ENCODE assay signal across 27 mouse cellular contexts in genomic region chr4:91503273-91503672, GRCm38 (mm10).
"Had no signal": no experiment of that assay in that cellular context is flagged by ENCODE, and none has a peak within 500 bp of the region (broad histone marks: within the 10 kb centered on the region; RNA-seq: fewer than 3 reads in every experiment).

No protein-coding gene starts in this region.

- DNase-seq: left cerebral cortex, postnatal 4 days; liver; liver, embryonic 13.5 days; liver, postnatal 0 days; lung, adult 18-20 months; lung, adult 2 months; lung, embryonic 14.5 days; lung, postnatal 10 days; lung, postnatal 14 days; lung, postnatal 36 days; lung, postnatal 4 days; midbrain, embryonic 14.5 days had no signal

- H3K4me3 ChIP-seq: limb, embryonic 10.5 days; limb, embryonic 12.5 days; limb, embryonic 13.5 days; limb, embryonic 15.5 days; liver, embryonic 12.5 days; liver, embryonic 13.5 days; liver, embryonic 15.5 days; lung, embryonic 15.5 days; megakaryocyte, embryonic 14.5 days; midbrain, embryonic 10.5 days; midbrain, embryonic 12.5 days; midbrain, embryonic 13.5 days; midbrain, embryonic 15.5 days; myocyte had no signal

- H3K9ac ChIP-seq: limb, embryonic 12.5 days; limb, embryonic 13.5 days; limb, embryonic 15.5 days; liver, embryonic 12.5 days; liver, embryonic 13.5 days; liver, embryonic 14.5 days; liver, embryonic 15.5 days; liver, postnatal 0 days; lung, embryonic 14.5 days; lung, embryonic 15.5 days; midbrain, embryonic 12.5 days; midbrain, embryonic 13.5 days; midbrain, embryonic 15.5 days had no signal

- H3K27ac ChIP-seq: limb, embryonic 10.5 days; limb, embryonic 12.5 days; limb, embryonic 13.5 days; limb, embryonic 15.5 days; liver, embryonic 12.5 days; liver, embryonic 13.5 days; liver, embryonic 14.5 days; liver, embryonic 15.5 days; lung, embryonic 15.5 days; macrophage; midbrain, embryonic 10.5 days; midbrain, embryonic 12.5 days; midbrain, embryonic 13.5 days; midbrain, embryonic 15.5 days had no signal

- H3K27me3 ChIP-seq: limb, embryonic 12.5 days; limb, embryonic 13.5 days; limb, embryonic 15.5 days; liver, embryonic 12.5 days; liver, embryonic 13.5 days; liver, embryonic 15.5 days; lung, embryonic 15.5 days; megakaryocyte, embryonic 14.5 days; midbrain, embryonic 12.5 days; midbrain, embryonic 13.5 days; midbrain, embryonic 15.5 days had no signal

- H3K4me1 ChIP-seq: limb, embryonic 10.5 days; limb, embryonic 12.5 days; limb, embryonic 13.5 days; limb, embryonic 15.5 days; liver, embryonic 12.5 days; liver, embryonic 13.5 days; liver, embryonic 15.5 days; lung, embryonic 15.5 days; megakaryocyte, embryonic 14.5 days; midbrain, embryonic 10.5 days; midbrain, embryonic 12.5 days; midbrain, embryonic 13.5 days; midbrain, embryonic 15.5 days had no signal

- H3K36me3 ChIP-seq: limb, embryonic 10.5 days; limb, embryonic 12.5 days; limb, embryonic 13.5 days; limb, embryonic 15.5 days; liver, embryonic 12.5 days; liver, embryonic 13.5 days; liver, embryonic 15.5 days; lung, embryonic 15.5 days; midbrain, embryonic 10.5 days; midbrain, embryonic 12.5 days; midbrain, embryonic 13.5 days; midbrain, embryonic 15.5 days had no signal

- H3K9me3 ChIP-seq: limb, embryonic 10.5 days; limb, embryonic 12.5 days; limb, embryonic 13.5 days; limb, embryonic 15.5 days; liver, embryonic 12.5 days; liver, embryonic 13.5 days; liver, embryonic 15.5 days; lung, embryonic 15.5 days; megakaryocyte, embryonic 14.5 days; midbrain, embryonic 10.5 days; midbrain, embryonic 12.5 days; midbrain, embryonic 13.5 days; midbrain, embryonic 15.5 days had no signal
